Mouse (Mus musculus) forebrain, postnatal 0 days (tissue): ENCODE measurements around the gene Atp6v1a. TPM values are rescaled to one million over a fixed set of nuclear protein-coding genes. Genes with fewer than 3 reads are reported as not detected.

Experiments used
- ATAC-seq: fragments of 200-750 bp; cut with Nextera tagmentation; 2 replicates; pipeline ENCODE4 v1.8.0; 2017; ENCODE audit warnings: mild to moderate bottlenecking, moderate library complexity
- DNase-seq: peaks from one replicate; pipeline ENCODE4 v3.0.0-alpha.2; 2015
- H3K27ac ChIP-seq: fragments of 300-500 bp; sonication (generic); 2 replicates; pipeline ENCODE4 v1.5.1; 2014; ENCODE audit warnings: low read depth, mild to moderate bottlenecking, antibody characterized with exemption, low read length, moderate library complexity, mixed read lengths
- H3K27me3 ChIP-seq: fragments of 300-500 bp; sonication (generic); 2 replicates; pipeline ENCODE4 v1.6.1; 2014; ENCODE audit warnings: mild to moderate bottlenecking, low read length, mixed read lengths; ENCODE audit not compliant: insufficient read depth
- H3K36me3 ChIP-seq: fragments of 300-500 bp; sonication (generic); 2 replicates; pipeline ENCODE4 v1.6.1; 2014; ENCODE audit warnings: mild to moderate bottlenecking, moderate library complexity; ENCODE audit not compliant: insufficient read depth
- H3K4me1 ChIP-seq: fragments of 300-500 bp; sonication (generic); 2 replicates; pipeline ENCODE4 v1.6.1; 2014; ENCODE audit warnings: antibody characterized with exemption; ENCODE audit not compliant: insufficient read depth
- H3K4me2 ChIP-seq: fragments of 300-500 bp; sonication (generic); 2 replicates; pipeline ENCODE4 v1.6.1; 2014; ENCODE audit warnings: low read depth, mild to moderate bottlenecking, moderate library complexity
- H3K4me3 ChIP-seq: fragments of 300-500 bp; sonication (generic); 2 replicates; pipeline ENCODE4 v1.5.1; 2014; ENCODE audit warnings: low read depth, low read length, mixed read lengths
- H3K9ac ChIP-seq: fragments of 300-500 bp; sonication (generic); 2 replicates; pipeline ENCODE4 v1.6.1; 2014; ENCODE audit warnings: mild to moderate bottlenecking
- H3K9me3 ChIP-seq: fragments of 300-500 bp; sonication (generic); 2 replicates; pipeline ENCODE4 v1.6.1; 2016; ENCODE audit warnings: low read length
- CTCF ChIP-seq: sonication (generic); IDR thresholded peaks from 2 replicates; pipeline ENCODE4 v1.5.1; 2016; ENCODE audit warnings: antibody characterized with exemption, control low read depth, low read depth
- WGBS: fragments of 180-500 bp; shearing (Covaris S2); extraction: QIAGEN DNeasy Blood & Tissue Kit; methylation state at CpG from one replicate; pipeline ENCODE4 v1.1.7; 2014; 5-methylcytosine and 5-hydroxymethylcytosine counted together
- polyA plus RNA-seq: library from polyadenylated mRNA; unstranded; fragments of >200 nt; fragmentation: Nextera tagmentation; extraction: Ambion mirVana; gene quantifications from 2 replicates; pipeline ENCODE4 v1.2.1, GENCODE M21; 2015
- total RNA-seq: library from RNA; depleted of rRNA; stranded (reverse); fragments of >200 nt; gene quantifications from 2 replicates; pipeline ENCODE4 v1.2.3, GENCODE M21; 2014

The Atp6v1a gene
- total and polyA plus RNA-seq, 2 experiments from 2014 or later: 149 to 192 TPM

- no peak for ATAC-seq
- Histone ChIP-seq H3K9me3 (no peaks in the 10 kb centered on the region), H3K4me1 (no peaks in the 10 kb centered on the region), H3K4me3 (no peak overlapping the region), H3K9ac (no peak overlapping the region), H3K36me3 (no peaks in the 10 kb centered on the region), H3K27ac (no peak overlapping the region), H3K4me2 (no peak overlapping the region), H3K27me3 (no peaks in the 10 kb centered on the region)
- WGBS: 79% methylated on average over 2 of the region's 2 CpGs
- no peak for DNase-seq
- TF ChIP-seq CTCF: no peak
These were observed 15.7 kb downstream of the Atp6v1a start for GRCm38 (mm10) chr16:44123786-44124185.

DNA sequence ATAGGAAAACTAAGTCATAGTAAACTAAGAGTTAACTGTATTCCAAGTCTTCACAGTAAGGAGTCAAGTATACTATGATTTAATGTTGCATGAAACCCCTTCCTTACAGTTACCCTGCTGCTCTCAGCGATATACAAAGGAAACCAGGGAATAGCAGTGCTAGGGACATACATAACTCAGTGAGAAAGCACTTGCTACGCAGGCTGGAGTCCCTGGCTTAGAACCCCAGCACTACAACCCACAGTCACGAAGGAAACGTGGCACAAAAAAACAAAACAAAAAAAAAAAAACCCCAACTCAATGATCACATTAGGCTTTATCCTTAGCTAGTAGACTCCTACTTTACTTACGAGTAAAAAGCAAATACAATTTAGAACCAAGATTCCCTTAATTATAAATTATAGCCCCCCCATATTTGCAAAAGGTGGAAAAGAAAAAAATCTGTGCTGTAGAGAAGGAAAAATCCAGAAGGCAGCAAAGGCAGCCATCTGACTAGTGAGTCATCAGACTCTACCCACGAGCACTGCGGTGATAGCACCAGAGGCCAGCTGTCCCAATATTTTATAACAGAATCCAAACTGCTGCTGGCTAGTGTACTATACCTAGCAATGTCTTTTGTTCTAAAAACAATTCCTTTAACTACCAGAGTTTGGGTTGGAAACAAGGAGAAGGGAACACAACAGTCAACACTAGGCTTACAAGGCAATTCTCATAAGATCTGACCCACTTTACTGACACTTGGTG is 16.4 kb downstream of the Atp6v1a start:
- H3K4me2 ChIP-seq: no peak overlapping the region
- peak overlapping the region; percentile 45; the same call in 1 of the 2 replicates for H3K27ac ChIP-seq
- TF ChIP-seq CTCF: no peak
- WGBS: 58% methylated on average over 7 of the region's 7 CpGs
- no peaks in the 10 kb centered on the region for H3K36me3 ChIP-seq
- DNase-seq (peak; percentile 18), ATAC-seq (peak; percentile 47; the same call in 1 of the 2 replicates)
- no peaks in the 10 kb centered on the region for H3K27me3 ChIP-seq
- H3K9me3 ChIP-seq: no peaks in the 10 kb centered on the region
- H3K4me1 ChIP-seq: no peaks in the 10 kb centered on the region
- no peak overlapping the region for H3K4me3 ChIP-seq
- H3K9ac ChIP-seq: no peak overlapping the region

DNA sequence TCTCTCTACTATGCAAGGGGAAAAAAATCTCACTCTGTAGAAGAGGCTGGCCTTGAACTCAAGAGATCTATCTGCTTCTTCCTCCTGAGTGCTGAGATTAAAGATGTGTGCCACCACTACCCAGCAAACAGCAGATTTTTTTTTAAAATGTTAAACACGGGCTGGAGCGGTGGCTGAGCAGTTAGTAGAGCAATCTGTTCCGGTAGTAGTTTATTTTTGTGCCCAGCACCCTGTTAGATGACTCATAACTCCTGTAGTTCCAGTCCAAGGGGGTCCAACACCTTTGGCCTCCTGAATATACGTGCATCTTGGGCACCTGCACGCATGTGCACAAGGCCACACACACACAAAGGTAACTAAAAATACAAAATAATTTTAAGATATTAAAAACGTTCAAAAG is 16.9 kb downstream of the Atp6v1a start:
- H3K36me3 ChIP-seq: no peaks in the 10 kb centered on the region
- H3K27me3 ChIP-seq: no peaks in the 10 kb centered on the region
- no peak for TF ChIP-seq CTCF
- H3K9ac ChIP-seq: no peak overlapping the region
- H3K9me3 ChIP-seq: no peaks in the 10 kb centered on the region
- ATAC-seq (no peak), DNase-seq (no peak)
- no peaks in the 10 kb centered on the region for H3K4me1 ChIP-seq
- H3K4me2 ChIP-seq: no peak overlapping the region
- WGBS: 84% methylated on average over 6 of the region's 6 CpGs
- no peak overlapping the region for H3K27ac ChIP-seq
- H3K4me3 ChIP-seq: no peak overlapping the region

DNA sequence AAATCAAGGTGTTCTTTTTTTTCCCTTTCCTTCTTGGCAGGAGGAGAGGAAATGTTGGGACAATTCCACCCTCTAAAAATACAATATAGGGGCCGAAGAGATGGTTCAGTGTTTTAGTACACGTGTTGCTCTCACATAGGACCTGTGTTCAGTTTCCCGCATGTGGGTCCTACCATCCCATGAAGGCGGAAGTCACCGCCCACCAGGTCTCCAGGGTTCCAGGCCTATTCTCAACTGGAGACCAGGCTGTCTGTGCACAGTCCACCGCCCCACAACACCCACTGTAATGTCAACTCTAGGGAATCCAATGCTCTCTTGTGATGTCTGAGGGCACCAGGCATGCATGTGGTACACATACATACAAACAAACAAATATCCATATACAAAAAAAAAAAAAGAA is 17.4 kb downstream of the Atp6v1a start:
- Histone ChIP-seq H3K9me3 (no peaks in the 10 kb centered on the region), H3K36me3 (no peaks in the 10 kb centered on the region), H3K27ac (no peak overlapping the region), H3K4me1 (no peaks in the 10 kb centered on the region), H3K27me3 (no peaks in the 10 kb centered on the region), H3K9ac (no peak overlapping the region), H3K4me2 (no peak overlapping the region), H3K4me3 (no peak overlapping the region)
- no peak for TF ChIP-seq CTCF
- WGBS: 91% methylated on average over 6 of the region's 6 CpGs
- no peak for DNase-seq
- no peak for ATAC-seq

GRCm38 (mm10) chr16:44119753-44120501 is 19.6 kb downstream of the Atp6v1a start:
- no peaks in the 10 kb centered on the region for H3K4me1 ChIP-seq
- no peak for TF ChIP-seq CTCF
- H3K9me3 ChIP-seq: no peaks in the 10 kb centered on the region
- no peak overlapping the region for H3K9ac ChIP-seq
- H3K4me2 ChIP-seq: no peak overlapping the region
- no peak for DNase-seq
- H3K27me3 ChIP-seq: no peaks in the 10 kb centered on the region
- no peak overlapping the region for H3K4me3 ChIP-seq
- peaks cover 11% of the 10 kb centered on the region for H3K36me3 ChIP-seq
- no peak for ATAC-seq
- 90% methylated on average over 7 of the region's 7 CpGs for WGBS
- H3K27ac ChIP-seq: no peak overlapping the region

DNA sequence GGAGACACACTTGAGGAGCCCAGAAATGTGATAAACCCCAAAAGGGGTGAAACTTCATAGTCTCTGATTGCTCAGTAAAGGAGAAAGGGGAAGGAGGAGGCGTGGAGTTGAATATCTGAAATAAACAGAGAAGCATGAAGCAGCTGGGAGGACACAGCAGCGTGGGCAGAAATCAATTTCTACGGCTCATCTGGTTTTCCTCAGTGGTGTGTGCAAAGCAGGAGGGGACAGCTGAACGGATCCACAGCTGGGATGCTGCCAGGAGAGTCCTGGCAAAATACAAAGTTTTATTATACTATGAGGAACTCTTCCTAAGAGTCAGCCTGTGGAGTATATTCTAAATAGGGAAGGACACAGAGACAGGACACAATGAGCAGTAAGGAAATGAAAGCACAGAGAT is 30.5 kb downstream of the Atp6v1a start:
- DNase-seq: no peak

DNA sequence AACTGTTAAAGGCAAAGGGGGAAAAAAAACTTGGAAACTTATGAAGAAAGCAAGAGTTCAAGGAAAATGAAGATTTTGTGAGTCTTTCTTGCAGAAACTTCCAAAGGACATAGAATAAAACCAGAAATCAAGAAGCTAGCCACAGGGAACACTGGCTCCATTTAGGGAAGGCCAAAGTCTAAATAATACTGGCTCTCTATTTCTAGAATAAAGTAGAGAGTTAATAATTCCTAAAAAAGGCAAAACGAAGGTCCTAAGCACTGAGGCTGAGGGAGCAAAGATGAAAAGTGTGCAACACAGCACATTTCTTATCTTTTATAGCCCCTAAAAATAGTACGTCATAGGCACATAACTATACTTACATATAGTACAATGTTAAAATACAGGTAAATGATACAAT is 34.3 kb downstream of the Atp6v1a start:
- Histone ChIP-seq H3K36me3 (peaks cover 67% of the 10 kb centered on the region), H3K4me1 (no peaks in the 10 kb centered on the region), H3K9ac (no peak overlapping the region), H3K27me3 (no peaks in the 10 kb centered on the region), H3K27ac (no peak overlapping the region), H3K4me3 (no peak overlapping the region), H3K9me3 (no peaks in the 10 kb centered on the region), H3K4me2 (no peak overlapping the region)
- ATAC-seq: no peak
- TF ChIP-seq CTCF: no peak
- DNase-seq: no peak
- 93% methylated on average over 2 of the region's 2 CpGs for WGBS

More for the DNA sequence above, 30.5 kb downstream of the Atp6v1a start:
- H3K36me3 ChIP-seq: peaks cover 57% of the 10 kb centered on the region
- no peak overlapping the region for H3K9ac ChIP-seq
- H3K27me3 ChIP-seq: no peaks in the 10 kb centered on the region
- H3K4me2 ChIP-seq: no peak overlapping the region
- no peaks in the 10 kb centered on the region for H3K9me3 ChIP-seq
- 80% methylated on average over 4 of the region's 4 CpGs for WGBS
- H3K4me3 ChIP-seq: no peak overlapping the region
- no peak for ATAC-seq
- no peaks in the 10 kb centered on the region for H3K4me1 ChIP-seq
- no peak for TF ChIP-seq CTCF
- no peak overlapping the region for H3K27ac ChIP-seq
